Mouse (Mus musculus) hematopoietic multipotent progenitor cell, adult 10-12 weeks (in vitro differentiated cells): ENCODE results near the gene Snrpd2. TPM values are rescaled to one million over a fixed set of nuclear protein-coding genes. Genes with fewer than 3 reads are reported as not detected.

Experiments
- polyA plus RNA-seq: library from polyadenylated mRNA; stranded (reverse); fragments of >175 nt; gene quantifications from 2 replicates; pipeline ENCODE4 v1.2.3, GENCODE M21; 2012; ENCODE audit warnings: low replicate concordance

The Snrpd2 gene
- polyA plus RNA-seq, result 6.7 and 34.5 TPM in 2 replicates

DNA sequence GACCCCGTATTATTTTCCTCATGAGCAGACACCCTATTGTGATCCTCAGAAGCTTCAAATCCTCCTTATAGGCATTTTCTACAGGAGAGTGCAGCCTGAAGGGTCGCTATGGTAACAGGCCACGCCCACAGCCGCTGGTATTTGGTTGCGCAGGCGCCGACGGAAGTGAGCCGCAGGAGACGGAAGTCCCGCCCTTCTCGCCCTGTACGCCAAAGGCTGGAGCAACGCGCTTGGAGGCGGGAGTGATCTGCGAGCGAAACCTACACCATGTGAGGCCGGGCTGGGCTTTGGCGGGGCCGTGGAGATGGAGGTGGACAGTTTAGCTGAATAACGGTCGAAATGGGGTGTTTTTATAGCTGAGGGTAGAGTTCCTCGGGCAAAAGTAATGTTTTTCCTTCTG lies at the start of gene Snrpd2:
TSS of gene Snrpd2 (plus strand) at position 97 of the 400 bp plus-strand sequence.

DNA sequence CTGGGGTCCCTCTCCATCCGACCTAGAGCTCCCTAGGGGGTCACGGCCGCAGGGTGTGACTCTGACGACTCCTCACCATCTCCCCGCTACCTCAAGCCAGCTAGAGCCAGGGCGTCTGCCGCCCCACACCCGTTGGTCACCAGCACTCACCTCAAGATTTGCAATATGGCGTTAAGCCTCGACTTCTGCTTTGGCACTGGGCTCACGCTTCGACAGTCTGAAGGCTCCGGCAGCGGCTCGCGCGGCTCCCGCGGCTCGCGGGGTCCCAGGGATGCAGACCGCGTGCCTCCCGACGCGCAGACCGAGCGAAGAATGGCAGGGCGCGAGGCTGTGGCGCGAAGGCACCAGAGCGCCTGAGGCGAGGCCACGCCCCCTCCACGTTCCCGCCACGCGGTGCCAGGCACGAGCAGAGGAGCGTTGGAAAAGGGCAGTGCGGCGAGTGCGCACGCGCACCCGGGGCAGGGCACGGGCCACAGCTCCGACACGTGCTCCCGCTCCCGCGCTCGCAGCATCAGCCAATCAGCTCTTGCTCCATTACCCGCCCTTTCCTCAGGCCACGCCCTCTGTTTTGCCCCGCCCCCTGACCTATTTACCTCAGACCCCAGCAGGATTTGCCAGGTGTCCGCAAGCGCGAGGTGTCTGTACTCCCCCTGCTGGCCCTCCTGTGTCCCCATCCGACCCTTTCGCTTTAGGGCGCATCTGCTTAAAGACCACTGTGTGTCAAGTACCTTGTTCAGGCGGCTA lies 31.3 kb upstream of the Snrpd2 start, which contains the start of gene Gm4969:
TSS of gene Gm4969 (minus strand) at position 341 of the 744 bp plus-strand sequence.

DNA sequence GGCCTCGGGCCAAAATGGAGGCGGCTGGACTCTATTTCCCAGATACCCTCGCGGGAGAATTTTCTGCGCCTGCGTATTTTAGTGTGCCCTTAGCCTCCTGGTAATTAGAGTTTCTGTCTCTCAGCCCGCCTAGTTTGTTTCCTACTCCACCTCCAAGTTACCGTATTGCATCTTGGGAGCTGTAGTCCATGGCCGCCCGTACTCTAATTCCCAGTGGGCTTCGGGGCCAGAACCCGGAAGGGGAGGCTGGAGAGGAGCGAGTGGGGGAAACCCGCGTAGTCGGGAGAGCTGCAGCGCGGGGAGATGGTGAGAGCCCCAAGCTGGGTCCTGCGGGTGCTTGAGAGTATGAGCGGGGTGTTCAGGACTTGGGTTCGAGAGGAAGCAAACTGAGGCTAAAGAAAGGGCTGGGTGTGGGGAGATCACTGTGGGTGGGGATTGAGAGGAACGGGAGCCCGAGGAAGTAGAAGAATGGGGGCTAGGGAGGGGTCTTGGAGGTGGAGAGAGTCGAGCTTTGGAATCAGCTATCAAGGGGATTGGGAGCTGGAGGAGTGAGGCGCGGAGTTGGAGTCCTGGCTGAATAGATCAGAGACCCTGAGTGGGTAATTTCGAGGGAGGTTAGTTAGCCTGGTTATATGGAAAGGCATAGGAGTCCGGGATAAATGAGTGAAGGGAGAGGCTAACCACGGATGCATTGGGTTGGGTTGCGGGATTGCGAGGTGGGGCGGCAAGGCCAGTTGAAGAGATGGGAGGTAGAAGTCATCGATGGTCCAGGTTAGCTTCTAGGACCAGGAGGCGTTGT lies 29.7 kb upstream of the Snrpd2 start, which contains the start of gene Fbxo46:
TSS of gene Fbxo46 (plus strand) at position 229 of the 799 bp plus-strand sequence.

DNA sequence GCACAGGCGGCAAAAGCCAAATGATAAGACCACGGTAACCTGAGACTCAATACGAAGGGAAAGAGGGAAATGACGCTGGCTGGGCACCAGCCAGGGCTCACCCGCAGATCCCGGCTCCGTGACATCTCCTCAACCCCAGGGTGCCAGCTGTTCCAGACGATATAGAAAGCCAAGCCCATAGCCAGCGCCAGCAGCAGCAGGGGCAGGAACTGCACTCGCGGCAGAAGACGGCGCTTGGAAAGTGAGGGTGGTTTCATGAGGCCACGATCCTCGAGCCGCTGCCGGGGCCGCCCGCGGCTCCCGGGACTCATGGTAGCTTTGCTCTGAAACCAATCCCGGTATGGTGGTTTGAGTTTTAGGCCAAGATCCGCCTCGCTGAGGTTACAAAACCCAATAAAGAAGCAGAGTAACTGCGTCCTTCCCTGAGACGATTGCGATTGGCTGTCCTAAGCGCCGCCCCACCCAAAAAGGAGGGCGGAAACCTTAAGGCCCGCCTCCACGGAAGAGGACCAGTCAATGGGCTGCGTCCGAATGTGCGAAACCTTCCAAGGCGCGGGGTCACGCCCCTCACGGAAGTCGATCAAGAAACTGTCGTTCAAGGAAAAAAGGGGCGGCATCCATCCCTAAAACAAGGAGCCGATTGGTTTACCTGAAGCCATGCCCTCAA lies 514 bp upstream of the Snrpd2 start, which contains the start of gene Qpctl:
TSS of gene Qpctl (minus strand) at position 417 of the 667 bp plus-strand sequence.

DNA sequence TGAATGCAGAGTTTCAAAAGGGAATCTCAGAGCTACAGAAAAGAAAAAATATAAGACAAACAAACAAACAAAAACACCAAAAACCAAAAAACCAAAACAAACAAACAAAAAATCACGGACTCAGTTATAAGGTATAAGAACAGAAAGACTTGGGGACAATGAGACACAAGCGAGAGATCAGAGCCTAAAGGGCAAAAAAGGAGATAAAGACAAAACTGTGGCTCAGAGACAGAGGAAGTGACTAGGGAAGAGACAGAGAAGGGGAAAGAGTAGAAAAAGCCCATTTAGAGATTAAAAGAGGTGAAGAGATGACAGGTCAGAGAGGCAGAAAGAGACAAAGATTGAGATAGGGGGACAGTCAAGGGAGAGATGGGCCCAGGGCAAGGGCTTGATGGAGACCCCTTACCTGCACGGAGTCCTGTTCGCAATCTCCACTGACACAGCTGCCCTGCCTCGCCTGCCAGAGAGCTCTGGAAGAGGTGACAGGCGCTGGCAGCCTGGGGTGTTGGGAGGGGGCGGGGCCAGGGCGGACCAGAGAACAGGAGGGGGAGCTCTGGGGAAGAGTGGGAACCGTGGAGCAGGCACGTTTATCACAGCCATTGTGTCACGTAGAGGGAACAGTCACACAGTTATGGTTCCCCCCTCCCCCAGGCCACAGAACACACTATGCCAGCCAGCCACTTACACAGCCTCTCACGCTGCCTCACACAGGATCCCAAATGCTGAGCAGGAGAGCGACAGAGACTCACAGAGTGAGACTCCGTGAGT lies 16.3 kb downstream of the Snrpd2 start, which contains the start of gene Gipr:
TSS of gene Gipr (minus strand) at position 472 of the 768 bp plus-strand sequence.

DNA sequence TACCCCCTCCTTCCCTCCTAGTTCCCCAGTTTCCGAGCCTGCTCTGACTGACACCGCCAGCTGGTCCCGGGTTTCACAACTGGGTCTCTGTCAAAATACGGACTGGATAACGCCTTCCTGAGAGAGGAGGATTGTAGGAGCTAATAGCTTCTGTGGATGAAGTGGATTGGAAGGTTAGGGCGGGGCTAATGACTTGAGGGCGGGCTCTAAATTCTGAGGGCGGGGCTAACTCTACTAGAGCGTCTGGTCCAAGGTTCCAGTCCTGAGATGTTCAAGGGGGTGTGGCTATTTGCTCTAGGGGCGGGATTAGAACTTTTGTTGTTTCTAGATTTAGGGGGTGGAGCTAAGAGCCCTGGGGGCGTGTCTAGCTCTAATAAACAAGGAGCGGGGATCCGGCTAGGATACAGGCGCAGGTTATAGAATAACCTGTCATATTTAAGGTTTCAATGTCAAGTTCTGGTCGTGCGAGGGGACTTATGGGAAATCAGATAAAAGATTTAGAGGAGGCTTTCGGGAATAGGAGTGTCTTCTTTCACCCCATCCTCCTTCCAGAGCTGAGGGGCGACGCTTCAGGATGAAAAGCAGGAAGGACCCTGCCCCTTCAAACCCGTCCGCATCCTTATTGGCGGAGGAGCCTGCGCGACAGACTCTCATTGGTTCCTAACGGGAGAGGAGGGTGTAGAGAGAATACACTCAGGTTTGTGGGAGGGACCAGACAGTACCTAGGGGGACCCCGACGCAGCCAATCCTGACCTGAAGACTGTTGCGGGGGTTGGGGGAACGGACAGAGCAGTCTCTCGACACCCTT lies 26.4 kb downstream of the Snrpd2 start, which contains the start of gene Eml2:
TSS of gene Eml2 (plus strand) at position 714 of the 808 bp plus-strand sequence.

Other genes starting within 250 kb of the Snrpd2 start
- 62.1 and 110 TPM in 2 replicates for gene Ccdc61, start 239.3 kb upstream of the Snrpd2 start, polyA plus RNA-seq
- gene Nova2, start 223.8 kb upstream of the Snrpd2 start, polyA plus RNA-seq, result 0.02 and 0.20 TPM in 2 replicates
- gene Nanos2, start 162.3 kb upstream of the Snrpd2 start, polyA plus RNA-seq, result not detected in 2 replicates
- gene Mypop, start 158.5 kb upstream of the Snrpd2 start, polyA plus RNA-seq, result 3.4 and 13.9 TPM in 2 replicates
- gene Irf2bp1, start 145.7 kb upstream of the Snrpd2 start, polyA plus RNA-seq, result 75.0 and 178 TPM in 2 replicates
- not detected in 2 replicates for gene Foxa3, start 126.2 kb upstream of the Snrpd2 start, polyA plus RNA-seq
- 121 and 207 TPM in 2 replicates for gene Sympk, start 125.3 kb upstream of the Snrpd2 start, polyA plus RNA-seq
- not detected in 2 replicates for gene Rsph6a, start 95.0 kb upstream of the Snrpd2 start, polyA plus RNA-seq
- 15.1 and 17.4 TPM in 2 replicates for gene Dmwd, start 73.5 kb upstream of the Snrpd2 start, polyA plus RNA-seq
- 18.5 and 28.2 TPM in 2 replicates for gene Dmpk, start 65.9 kb upstream of the Snrpd2 start, polyA plus RNA-seq
- gene Six5, start 55.1 kb upstream of the Snrpd2 start, polyA plus RNA-seq, result 4.5 and 6.4 TPM in 2 replicates
- gene Gm4969, start 31.4 kb upstream of the Snrpd2 start, polyA plus RNA-seq, result not detected in 2 replicates
- gene Fbxo46, start 29.9 kb upstream of the Snrpd2 start, polyA plus RNA-seq, result 50.1 and 51.2 TPM in 2 replicates
- 12.3 and 19.0 TPM in 2 replicates for gene Qpctl, start 431 bp upstream of the Snrpd2 start, polyA plus RNA-seq
- 0.05 TPM in 1 of 2 replicates, not detected in the other for gene Gipr, start 16.4 kb downstream of the Snrpd2 start, polyA plus RNA-seq
- 17.2 and 24.3 TPM in 2 replicates for gene Eml2, start 26.7 kb downstream of the Snrpd2 start, polyA plus RNA-seq
- gene Gpr4, start 62.8 kb downstream of the Snrpd2 start, polyA plus RNA-seq, result 4.4 and 9.2 TPM in 2 replicates
- 10.2 and 13.2 TPM in 2 replicates for gene Opa3, start 78.6 kb downstream of the Snrpd2 start, polyA plus RNA-seq
- 536 and 1,501 TPM in 2 replicates for gene Vasp, start 122.1 kb downstream of the Snrpd2 start, polyA plus RNA-seq
- 2.9 and 4.4 TPM in 2 replicates for gene Ppm1n, start 130.3 kb downstream of the Snrpd2 start, polyA plus RNA-seq
- gene Rtn2, start 132.9 kb downstream of the Snrpd2 start, polyA plus RNA-seq, result 0.56 and 0.73 TPM in 2 replicates
- 4.3 and 21.6 TPM in 2 replicates for gene Fosb, start 160.3 kb downstream of the Snrpd2 start, polyA plus RNA-seq
- 62.5 and 86.1 TPM in 2 replicates for gene Ercc1, start 195.1 kb downstream of the Snrpd2 start, polyA plus RNA-seq
- 17.3 and 29.4 TPM in 2 replicates for gene Cd3eap, start 209.8 kb downstream of the Snrpd2 start, polyA plus RNA-seq
- gene Ppp1r13l, start 210.0 kb downstream of the Snrpd2 start, polyA plus RNA-seq, result 3.5 and 5.2 TPM in 2 replicates
- gene Ercc2, start 232.3 kb downstream of the Snrpd2 start, polyA plus RNA-seq, result 45.3 and 46.8 TPM in 2 replicates